Mouse (Mus musculus) A20 (cell line): ENCODE measurements at regions not wholly inside any gene's neighbourhood (a gene's known extent, or its start where the extent isn't known, plus 50 kb on each side); places are given as distances from the start of the nearest gene placed in this dataset.

Source experiments
- DNase-seq: peaks from one replicate; pipeline ENCODE4 v3.0.0-alpha.2; 2011; ENCODE audit warnings: low read depth, low spot score

- DNase-seq = no peak
Measured at GRCm38 (mm10) chr2:46179741-46180140, 1062.5 kb upstream of the Zeb2 start.

- DNase-seq = no peak
Measured at GRCm38 (mm10) chr2:46168488-46168887, 1051.3 kb upstream of the Zeb2 start.

- DNase-seq = no peak
Measured at GRCm38 (mm10) chr2:46149848-46150247, 1032.7 kb upstream of the Zeb2 start.

GRCm38 (mm10) chr2:46119871-46120270 is 1002.7 kb upstream of the Zeb2 start:
- no peak for DNase-seq

GRCm38 (mm10) chr2:46106991-46107390 is 989.8 kb upstream of the Zeb2 start:
- DNase-seq = no peak

- DNase-seq = no peak
Measured at GRCm38 (mm10) chr2:46065034-46065802, 948.0 kb upstream of the Zeb2 start.

- DNase-seq = peak; percentile 86
Measured at GRCm38 (mm10) chr2:46055729-46056128, 938.5 kb upstream of the Zeb2 start.

- no peak for DNase-seq
Measured at GRCm38 (mm10) chr2:46054902-46055301, 937.7 kb upstream of the Zeb2 start.

GRCm38 (mm10) chr2:46021854-46022253 is 904.7 kb upstream of the Zeb2 start:
- DNase-seq = no peak

GRCm38 (mm10) chr2:46013771-46014269 is 896.6 kb upstream of the Zeb2 start:
- no peak for DNase-seq

- DNase-seq = peak; percentile 22
Measured at GRCm38 (mm10) chr2:46012716-46013115, 895.5 kb upstream of the Zeb2 start.

- peak; percentile 34 for DNase-seq
Measured at GRCm38 (mm10) chr2:45975157-45975556, 858.0 kb upstream of the Zeb2 start.

GRCm38 (mm10) chr2:45968635-45969034 is 851.4 kb upstream of the Zeb2 start:
- DNase-seq = no peak

GRCm38 (mm10) chr2:45956792-45957330 is 839.7 kb upstream of the Zeb2 start:
- DNase-seq = no peak

GRCm38 (mm10) chr2:45948758-45949157 is 831.6 kb upstream of the Zeb2 start:
- no peak for DNase-seq

- no peak for DNase-seq
Measured at GRCm38 (mm10) chr2:45925791-45926480, 808.7 kb upstream of the Zeb2 start.

GRCm38 (mm10) chr2:45908871-45909270 is 791.7 kb upstream of the Zeb2 start:
- no peak for DNase-seq

- no peak for DNase-seq
Measured at GRCm38 (mm10) chr2:45904623-45905235, 787.5 kb upstream of the Zeb2 start.

GRCm38 (mm10) chr2:45904090-45904489 is 786.9 kb upstream of the Zeb2 start:
- DNase-seq = no peak

- DNase-seq = no peak
Measured at GRCm38 (mm10) chr2:45903350-45903749, 786.2 kb upstream of the Zeb2 start.

GRCm38 (mm10) chr2:45901892-45902291 is 784.7 kb upstream of the Zeb2 start:
- no peak for DNase-seq

GRCm38 (mm10) chr2:45884680-45885079 is 767.5 kb upstream of the Zeb2 start:
- no peak for DNase-seq
